Mouse (Mus musculus) midbrain, embryonic 14.5 days (tissue): ENCODE measurements around the gene Olfr329-ps. TPM values are rescaled to one million over a fixed set of nuclear protein-coding genes. Genes with fewer than 3 reads are reported as not detected.
A peak's percentile ranks its signal among the peaks of the same experiment; 100 is the strongest.
"Not testable (repeated sequence)": the region's sequence is repeated elsewhere in the genome, so short reads cannot be mapped to it uniquely, and the experiment has no call there.

Source experiments
- ATAC-seq: fragments of 200-750 bp; cut with Nextera tagmentation; 2 replicates; pipeline ENCODE4 v1.8.0; 2017; ENCODE audit warnings: moderate number of reproducible peaks, moderate library complexity; ENCODE audit not compliant: low FRiP score, low TSS enrichment
- DNase-seq: peaks from one replicate; pipeline ENCODE4 v3.0.0-alpha.2; 2015
- H3K27ac ChIP-seq: fragments of 300-500 bp; sonication (generic); replicated peaks from 2 replicates; pipeline ENCODE4 v1.5.1; 2014; ENCODE audit warnings: mild to moderate bottlenecking, low read depth, low read length, moderate library complexity
- H3K27me3 ChIP-seq: fragments of 300-500 bp; sonication (generic); 2 replicates; pipeline ENCODE4 v1.6.1; 2014; ENCODE audit warnings: low read length, control low read depth, mixed read lengths; ENCODE audit not compliant: control insufficient read depth, insufficient read depth
- H3K36me3 ChIP-seq: fragments of 300-500 bp; sonication (generic); 2 replicates; pipeline ENCODE4 v1.6.1; 2014; ENCODE audit warnings: low read length, control low read depth; ENCODE audit not compliant: control insufficient read depth, insufficient read depth
- H3K4me1 ChIP-seq: fragments of 300-500 bp; sonication (generic); 2 replicates; pipeline ENCODE4 v1.6.1; 2014; ENCODE audit warnings: mild to moderate bottlenecking, antibody characterized with exemption, low read length, control low read depth; ENCODE audit not compliant: control insufficient read depth, insufficient read depth
- H3K4me2 ChIP-seq: fragments of 300-500 bp; sonication (generic); 2 replicates; pipeline ENCODE4 v1.6.1; 2014; ENCODE audit warnings: mild to moderate bottlenecking, low read length, moderate library complexity
- H3K4me3 ChIP-seq: fragments of 300-500 bp; sonication (generic); replicated peaks from 2 replicates; pipeline ENCODE4 v1.5.1; 2014; ENCODE audit warnings: low read depth, low read length
- H3K9ac ChIP-seq: fragments of 300-500 bp; sonication (generic); replicated peaks from 2 replicates; pipeline ENCODE4 v1.6.1; 2014; ENCODE audit warnings: mild to moderate bottlenecking, low read length, moderate library complexity
- H3K9me3 ChIP-seq: fragments of 300-500 bp; sonication (generic); 2 replicates; pipeline ENCODE4 v1.6.1; 2016; ENCODE audit warnings: low read length, control low read depth, mixed read lengths; ENCODE audit not compliant: control insufficient read depth
- whole genome bisulfite sequencing: fragments of 180-500 bp; shearing (Covaris S2); extraction: QIAGEN DNeasy Blood & Tissue Kit; methylation state at CpG from one replicate; pipeline ENCODE4 v1.1.7; 2014; 5-methylcytosine and 5-hydroxymethylcytosine counted together
- polyA plus RNA-seq: library from polyadenylated mRNA; unstranded; fragments of >200 nt; fragmentation: Nextera tagmentation; extraction: Ambion mirVana; gene quantifications from 2 replicates; pipeline ENCODE4 v1.2.1, GENCODE M21; 2014

Gene Olfr329-ps
- polyA plus RNA-seq, 1 experiment from 2014 or later: not detected

DNA sequence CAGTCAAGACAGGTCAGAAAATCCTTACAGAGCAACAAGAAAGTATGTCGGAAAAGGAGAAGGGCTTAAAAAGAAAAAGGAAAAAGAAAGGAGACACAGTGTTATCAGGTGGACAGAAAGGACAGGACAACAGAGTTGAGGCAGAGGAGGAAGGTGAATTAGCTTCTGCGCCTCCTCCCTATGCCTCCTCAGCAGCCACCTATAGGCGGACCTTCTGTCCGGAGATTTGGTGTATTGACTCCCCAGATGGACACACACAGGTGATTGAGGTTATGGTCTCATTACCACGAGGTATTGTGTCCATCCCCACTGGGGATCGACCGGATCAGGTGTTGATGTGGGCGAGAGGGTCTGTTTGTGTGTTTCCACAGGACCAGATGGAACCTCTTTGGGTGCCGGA, 26.5 kb downstream of the Olfr329-ps start:
- not testable (repeated sequence) for H3K27me3 ChIP-seq, H3K4me1 ChIP-seq, ATAC-seq, H3K36me3 ChIP-seq, H3K27ac ChIP-seq, H3K9me3 ChIP-seq, DNase-seq, H3K4me3 ChIP-seq, H3K9ac ChIP-seq, H3K4me2 ChIP-seq
- WGBS: 90% methylated on average over 6 of the region's 9 CpGs

- not testable (repeated sequence) for H3K27me3 ChIP-seq, H3K4me3 ChIP-seq, H3K4me1 ChIP-seq, DNase-seq, H3K9ac ChIP-seq, ATAC-seq, H3K27ac ChIP-seq, H3K36me3 ChIP-seq, H3K9me3 ChIP-seq, H3K4me2 ChIP-seq
- WGBS: 94% methylated on average over 17 of the region's 18 CpGs
Measured at GRCm38 (mm10) chr11:58518916-58519315, 27.3 kb downstream of the Olfr329-ps start.

DNA sequence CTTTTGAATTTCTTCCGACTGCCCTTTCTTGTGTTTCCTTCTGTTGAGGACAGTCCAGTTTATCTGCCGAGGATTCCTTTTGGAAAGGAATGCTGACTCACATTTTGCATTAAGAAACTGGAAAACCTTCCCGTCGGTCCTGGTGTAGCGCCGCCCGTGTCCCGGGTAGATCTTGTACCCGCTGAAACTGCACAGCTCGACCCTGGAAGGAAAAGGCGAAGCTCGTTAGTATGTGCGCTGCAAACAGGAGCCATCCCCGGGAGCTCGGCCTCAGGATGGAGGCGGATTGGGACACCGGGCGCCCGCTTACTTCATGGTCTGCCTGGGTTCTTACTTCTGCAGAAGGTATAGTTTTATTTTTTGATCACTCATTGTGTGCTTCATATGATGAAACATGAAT, 37.2 kb downstream of the Olfr329-ps start:
- 88% methylated on average over 19 of the region's 19 CpGs for WGBS
- not testable (repeated sequence) for H3K4me3 ChIP-seq, ATAC-seq

DNA sequence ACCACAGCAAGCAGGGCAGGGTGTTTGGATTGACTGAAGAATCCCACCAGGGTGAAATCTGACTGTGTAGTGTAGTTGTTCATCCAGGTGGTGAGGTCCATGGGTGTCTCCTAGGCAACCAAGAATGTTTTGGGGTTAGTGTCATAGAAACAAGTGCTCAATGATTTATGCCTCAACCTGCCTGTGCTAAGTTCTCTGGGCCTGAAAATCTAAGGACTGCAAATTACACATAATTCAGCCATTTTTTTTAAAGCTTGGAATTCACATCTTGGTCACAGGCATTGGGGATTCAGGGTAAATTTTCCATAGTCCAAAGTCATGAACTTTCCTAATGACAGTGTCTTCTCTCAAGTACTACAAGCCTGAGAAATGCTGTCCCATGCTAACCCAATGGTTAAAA, 43.8 kb downstream of the Olfr329-ps start, which contains the start of gene Olfr331:
TSS of gene Olfr331 (minus strand) at position 101 of the 400 bp plus-strand sequence.
- not testable (repeated sequence) for H3K9me3 ChIP-seq, H3K36me3 ChIP-seq, DNase-seq, H3K4me2 ChIP-seq, H3K27ac ChIP-seq, H3K9ac ChIP-seq, H3K4me1 ChIP-seq, H3K4me3 ChIP-seq, H3K27me3 ChIP-seq, ATAC-seq

More for the DNA sequence above, 37.2 kb downstream of the Olfr329-ps start:
- not testable (repeated sequence) for H3K9me3 ChIP-seq, DNase-seq, H3K27me3 ChIP-seq, H3K4me1 ChIP-seq, H3K36me3 ChIP-seq, H3K4me2 ChIP-seq, H3K9ac ChIP-seq, H3K27ac ChIP-seq

DNA sequence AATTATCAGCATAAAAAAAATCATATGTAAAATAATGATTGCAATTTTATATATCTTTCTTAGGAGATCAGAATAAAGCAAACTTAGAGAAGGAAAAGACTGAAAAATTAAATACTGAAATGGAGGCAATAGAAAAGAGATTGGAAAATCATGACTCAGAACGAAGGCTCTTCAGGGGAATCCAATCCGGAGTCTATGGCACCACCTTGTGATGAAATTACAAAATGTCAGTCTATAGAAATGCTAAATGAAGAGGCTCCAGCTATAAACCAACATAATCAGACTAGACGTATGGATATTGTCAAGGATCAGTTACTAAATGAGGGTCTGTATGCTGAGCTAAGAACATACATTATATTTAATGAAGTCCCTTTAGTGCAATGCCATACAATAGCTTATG, 46.9 kb downstream of the Olfr329-ps start:
- Histone ChIP-seq H3K27me3 (no peaks in the 10 kb centered on the region), H3K36me3 (no peaks in the 10 kb centered on the region), H3K4me1 (no peaks in the 10 kb centered on the region), H3K27ac (no peak overlapping the region), H3K4me3 (no peak overlapping the region), H3K9ac (no peak overlapping the region), H3K4me2 (no peak overlapping the region), H3K9me3 (no peaks in the 10 kb centered on the region)
- 60% methylated on average over 3 of the region's 3 CpGs for WGBS
- DNase-seq (peak; percentile 77), ATAC-seq (no peak)

- H3K27ac ChIP-seq: no peak overlapping the region
- no peak overlapping the region for H3K4me3 ChIP-seq
- no peaks in the 10 kb centered on the region for H3K4me1 ChIP-seq
- ATAC-seq (no peak), DNase-seq (no peak)
- no peaks in the 10 kb centered on the region for H3K9me3 ChIP-seq
- WGBS: 87% methylated on average over 9 of the region's 9 CpGs
- no peak overlapping the region for H3K9ac ChIP-seq
- H3K36me3 ChIP-seq: no peaks in the 10 kb centered on the region
- no peak overlapping the region for H3K4me2 ChIP-seq
- no peaks in the 10 kb centered on the region for H3K27me3 ChIP-seq
Measured at GRCm38 (mm10) chr11:58498761-58499160, 47.5 kb downstream of the Olfr329-ps start.

DNA sequence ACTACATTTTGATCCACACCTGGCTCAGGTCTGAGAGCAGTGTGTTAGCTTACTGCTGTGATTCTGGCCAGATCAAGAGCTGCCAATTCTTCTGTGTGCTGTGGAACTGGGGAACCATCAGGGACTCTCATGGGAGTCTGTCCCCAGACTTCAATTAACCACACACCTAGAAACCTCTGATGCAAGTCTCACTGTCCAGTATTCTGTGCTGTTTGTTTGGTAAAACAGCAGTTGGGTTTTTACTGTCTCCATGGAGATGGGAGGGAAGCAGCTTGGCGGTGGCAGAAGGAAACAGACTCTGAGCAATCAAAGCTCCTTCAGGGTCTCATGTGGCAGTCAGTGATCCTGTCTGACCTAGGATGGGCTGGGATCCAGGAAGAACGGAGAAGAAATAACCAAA, 53.8 kb downstream of the Olfr329-ps start, which contains the start of gene Olfr332:
TSS of gene Olfr332 (minus strand) at position 101 of the 400 bp plus-strand sequence.
- Histone ChIP-seq H3K9ac (no peak within 1 kb of the TSS), H3K27me3 (no peaks in the 10 kb centered on the region), H3K9me3 (no peaks in the 10 kb centered on the region), H3K4me3 (no peak within 1 kb of the TSS), H3K4me2 (no peak within 1 kb of the TSS), H3K4me1 (no peaks in the 10 kb centered on the region), H3K27ac (no peak within 1 kb of the TSS), H3K36me3 (no peaks in the 10 kb centered on the region)
- no peak for DNase-seq
- ATAC-seq: no peak
- 81% methylated on average over 2 of the region's 2 CpGs for whole genome bisulfite sequencing

Other genes with a start within 250 kb of the Olfr329-ps start
- gene Zfp692, start 239.4 kb downstream of the Olfr329-ps start, polyA plus RNA-seq: 14.2 and 24.9 TPM in 2 replicates
- 38.1 and 43.3 TPM in 2 replicates for gene Zfp672, start 216.1 kb downstream of the Olfr329-ps start, polyA plus RNA-seq
- 39.6 and 40.7 TPM in 2 replicates for gene Sh3bp5l, start 215.7 kb downstream of the Olfr329-ps start, polyA plus RNA-seq
- not detected in 2 replicates for gene Lypd8, start 167.4 kb downstream of the Olfr329-ps start, polyA plus RNA-seq
- gene 1810065E05Rik, start 125.3 kb downstream of the Olfr329-ps start, polyA plus RNA-seq: not detected in 2 replicates
- gene Gm12253, start 113.9 kb downstream of the Olfr329-ps start, polyA plus RNA-seq: not detected in 2 replicates
- not detected in 2 replicates for gene Lypd9, start 93.5 kb downstream of the Olfr329-ps start, polyA plus RNA-seq
- not detected in 2 replicates for gene Olfr30, start 84.2 kb downstream of the Olfr329-ps start, polyA plus RNA-seq
- gene Olfr332, start 53.9 kb downstream of the Olfr329-ps start, polyA plus RNA-seq: not detected in 2 replicates
- not detected in 2 replicates for gene Olfr331, start 43.9 kb downstream of the Olfr329-ps start, polyA plus RNA-seq
- gene Olfr330, start 11.6 kb downstream of the Olfr329-ps start, polyA plus RNA-seq: not detected in 2 replicates
- 0.12 TPM in 1 of 2 replicates, not detected in the other for gene Olfr328, start 9.2 kb upstream of the Olfr329-ps start, polyA plus RNA-seq
- not detected in 2 replicates for gene Olfr224, start 24.1 kb upstream of the Olfr329-ps start, polyA plus RNA-seq
- gene Olfr325, start 31.3 kb upstream of the Olfr329-ps start, polyA plus RNA-seq: not detected in 2 replicates
- gene Olfr324, start 48.7 kb upstream of the Olfr329-ps start, polyA plus RNA-seq: not detected in 2 replicates
- gene 2210407C18Rik, start 69.7 kb upstream of the Olfr329-ps start, polyA plus RNA-seq: not detected in 2 replicates
- gene Olfr323, start 84.1 kb upstream of the Olfr329-ps start, polyA plus RNA-seq: not detected in 2 replicates
- gene Trim58, start 94.0 kb upstream of the Olfr329-ps start, polyA plus RNA-seq: 0.09 and 0.16 TPM in 2 replicates
- not detected in 2 replicates for gene Olfr322, start 112.4 kb upstream of the Olfr329-ps start, polyA plus RNA-seq
- not detected in 2 replicates for gene Olfr320, start 134.7 kb upstream of the Olfr329-ps start, polyA plus RNA-seq
- not detected in 2 replicates for gene Olfr319, start 152.7 kb upstream of the Olfr329-ps start, polyA plus RNA-seq
- gene Olfr318, start 177.6 kb upstream of the Olfr329-ps start, polyA plus RNA-seq: not detected in 2 replicates
- 0.19 and 0.25 TPM in 2 replicates for gene Olfr317, start 192.8 kb upstream of the Olfr329-ps start, polyA plus RNA-seq
- not detected in 2 replicates for gene Olfr316, start 206.3 kb upstream of the Olfr329-ps start, polyA plus RNA-seq
- not detected in 2 replicates for gene Olfr315, start 226.8 kb upstream of the Olfr329-ps start, polyA plus RNA-seq
- gene Olfr314, start 236.5 kb upstream of the Olfr329-ps start, polyA plus RNA-seq: not detected in 2 replicates